Mouse (Mus musculus): Measurements from ENCODE around the gene Tex9. TPM values are rescaled to one million over a fixed set of nuclear protein-coding genes. Genes with fewer than 3 reads are reported as not detected.

The Tex9 gene
- total RNA-seq, 2 experiments from 2014 or later, result 9.1 to 10.8 TPM

Small RNA genes within 50 kb of the gene (microRNA-seq; reads per million reads assigned to microRNA genes)
- 0 reads per million in 2 experiments for gene Gm28010

Other genes starting within 250 kb of the Tex9 start
- 10 to 100 TPM; 48.7 to 55.8 TPM for gene Zfp280d, start 217.4 kb downstream of the Tex9 start, total RNA-seq (2021)
- gene Mns1, start 54.2 kb downstream of the Tex9 start, total RNA-seq (2021), result 1 to 10 TPM; 1.3 to 3.0 TPM
- 10 to 100 TPM; 25.3 to 26.1 TPM for gene Rfx7, start 40.0 kb upstream of the Tex9 start, total RNA-seq (2021)
- 100 to 1,000 TPM; 288 to 318 TPM for gene Nedd4, start 170.1 kb upstream of the Tex9 start, total RNA-seq (2021)

All from layer of hippocampus, postnatal 14 days (tissue).